Mouse (Mus musculus) midbrain, embryonic 15.5 days (tissue): ENCODE measurements around the gene Ly6g6f. TPM values are rescaled to one million over a fixed set of nuclear protein-coding genes. Genes with fewer than 3 reads are reported as not detected.
A peak's percentile ranks its signal among the peaks of the same experiment; 100 is the strongest.

ENCODE experiments used
- ATAC-seq: fragments of 200-750 bp; cut with Nextera tagmentation; replicated peaks from 2 replicates; pipeline ENCODE4 v1.8.0; 2017; ENCODE audit warnings: moderate TSS enrichment
- H3K27ac ChIP-seq: fragments of 300-500 bp; sonication (generic); 2 replicates; pipeline ENCODE4 v1.5.1; 2015; ENCODE audit warnings: mild to moderate bottlenecking, inconsistent platforms
- H3K27me3 ChIP-seq: fragments of 300-500 bp; sonication (generic); replicated peaks from 2 replicates; pipeline ENCODE4 v1.6.1; 2015; ENCODE audit warnings: inconsistent platforms
- H3K36me3 ChIP-seq: fragments of 300-500 bp; sonication (generic); replicated peaks from 2 replicates; pipeline ENCODE4 v1.6.1; 2015; ENCODE audit warnings: inconsistent platforms
- H3K4me1 ChIP-seq: fragments of 300-500 bp; sonication (generic); 2 replicates; pipeline ENCODE4 v1.6.1; 2015; ENCODE audit warnings: inconsistent platforms
- H3K4me2 ChIP-seq: fragments of 300-500 bp; sonication (generic); 2 replicates; pipeline ENCODE4 v1.6.1; 2015; ENCODE audit warnings: inconsistent platforms, mild to moderate bottlenecking, moderate library complexity
- H3K4me3 ChIP-seq: fragments of 300-500 bp; sonication (generic); 2 replicates; pipeline ENCODE4 v1.5.1; 2015; ENCODE audit warnings: mild to moderate bottlenecking, inconsistent platforms
- H3K9ac ChIP-seq: fragments of 300-500 bp; sonication (generic); 2 replicates; pipeline ENCODE4 v1.6.1; 2015; ENCODE audit warnings: mild to moderate bottlenecking, inconsistent platforms
- H3K9me3 ChIP-seq: fragments of 300-500 bp; sonication (generic); 2 replicates; pipeline ENCODE4 v1.6.1; 2016; ENCODE audit warnings: inconsistent platforms
- WGBS: fragments of 180-500 bp; shearing (Covaris S2); methylation state at CpG from one replicate; pipeline ENCODE4 v1.1.7; 2015; ENCODE audit warnings: mixed read lengths; 5-methylcytosine and 5-hydroxymethylcytosine counted together
- polyA plus RNA-seq: library from polyadenylated mRNA; unstranded; fragments of >200 nt; fragmentation: Nextera tagmentation; extraction: Ambion mirVana; gene quantifications from 2 replicates; pipeline ENCODE4 v1.2.1, GENCODE M21; 2015

Ly6g6f gene
- polyA plus RNA-seq, 1 experiment from 2014 or later: not detected

- Histone ChIP-seq H3K36me3 (no peaks in the 10 kb centered on the region; the same call in 1 of the 2 replicates), H3K27me3 (no peaks in the 10 kb centered on the region), H3K27ac (peak within 1 kb of the TSS; percentile 100), H3K9ac (peak within 1 kb of the TSS; percentile 94), H3K4me2 (peak within 1 kb of the TSS; percentile 67), H3K4me3 (peak within 1 kb of the TSS; percentile 73), H3K4me1 (peaks cover 15% of the 10 kb centered on the region), H3K9me3 (no peaks in the 10 kb centered on the region)
- ATAC-seq: peak; percentile 99
- WGBS: 3% methylated on average over 66 of the region's 67 CpGs
Observed at GRCm38 (mm10) chr17:35088825-35089644, 3.6 kb upstream of the Ly6g6f start, which contains the start of gene Abhd16a. Gene Abhd16a (plus strand): TSS chr17:35089263.

- WGBS: 51% methylated on average over 2 of the region's 2 CpGs
- Histone ChIP-seq H3K36me3 (no peaks in the 10 kb centered on the region; the same call in 1 of the 2 replicates), H3K9me3 (no peaks in the 10 kb centered on the region), H3K27me3 (no peaks in the 10 kb centered on the region), H3K4me3 (no peak overlapping the region), H3K9ac (no peak overlapping the region), H3K4me2 (no peak overlapping the region), H3K4me1 (peaks cover 15% of the 10 kb centered on the region), H3K27ac (no peak overlapping the region)
- no peak for ATAC-seq
Observed at GRCm38 (mm10) chr17:35088151-35088550, 2.7 kb upstream of the Ly6g6f start.

DNA sequence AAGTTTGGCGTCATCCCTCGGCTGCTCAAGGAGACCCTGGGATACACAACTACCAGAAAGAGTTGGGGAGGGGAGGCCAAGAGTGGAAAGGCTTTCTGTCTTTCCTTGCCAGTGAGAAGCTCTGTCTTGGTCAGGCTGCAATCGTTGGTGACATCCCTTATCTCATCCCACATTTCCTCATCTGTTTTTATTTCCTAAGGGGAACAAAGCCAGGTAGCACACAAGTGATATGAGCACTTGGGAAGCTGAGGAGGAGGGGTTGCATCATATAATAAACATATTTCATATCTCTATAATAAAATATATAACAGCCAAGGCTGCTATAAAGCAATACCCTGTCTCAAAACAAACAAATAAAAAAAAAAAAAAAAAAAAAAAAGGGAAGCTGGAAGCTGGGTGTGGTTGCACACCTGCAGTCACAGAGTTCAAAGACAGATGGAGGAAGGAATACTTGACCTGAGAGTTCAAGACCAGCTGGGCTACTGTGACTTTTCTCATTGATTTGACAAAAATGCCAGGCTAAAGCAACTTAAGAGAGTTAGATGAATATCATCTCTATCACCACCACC lies 1.4 kb downstream of the Ly6g6f start:
- H3K9ac ChIP-seq: no peak overlapping the region
- H3K27me3 ChIP-seq: no peaks in the 10 kb centered on the region
- no peak for ATAC-seq
- H3K4me2 ChIP-seq: no peak overlapping the region
- WGBS: 85% methylated on average over 3 of the region's 3 CpGs
- H3K9me3 ChIP-seq: no peaks in the 10 kb centered on the region
- H3K4me3 ChIP-seq: no peak overlapping the region
- H3K36me3 ChIP-seq: no peaks in the 10 kb centered on the region
- no peak overlapping the region for H3K27ac ChIP-seq
- H3K4me1 ChIP-seq: no peaks in the 10 kb centered on the region

GRCm38 (mm10) chr17:35082841-35083576 lies 2.4 kb downstream of the Ly6g6f start:
- ATAC-seq: no peak
- Histone ChIP-seq H3K27me3 (no peaks in the 10 kb centered on the region), H3K9me3 (no peaks in the 10 kb centered on the region), H3K9ac (no peak overlapping the region), H3K4me2 (no peak overlapping the region), H3K36me3 (no peaks in the 10 kb centered on the region), H3K4me1 (peaks cover under 1% of the 10 kb centered on the region; the same call in 1 of the 2 replicates), H3K27ac (no peak overlapping the region), H3K4me3 (no peak overlapping the region)
- WGBS: 83% methylated on average over 16 of the region's 16 CpGs

GRCm38 (mm10) chr17:35080710-35081109 lies 4.7 kb downstream of the Ly6g6f start:
- Histone ChIP-seq H3K4me3 (no peak overlapping the region), H3K27ac (no peak overlapping the region), H3K4me2 (no peak overlapping the region), H3K27me3 (no peaks in the 10 kb centered on the region), H3K9me3 (no peaks in the 10 kb centered on the region), H3K9ac (no peak overlapping the region), H3K4me1 (peaks cover 11% of the 10 kb centered on the region; the same call in 1 of the 2 replicates), H3K36me3 (no peaks in the 10 kb centered on the region)
- no peak for ATAC-seq
- WGBS: 87% methylated on average over 4 of the region's 4 CpGs

DNA sequence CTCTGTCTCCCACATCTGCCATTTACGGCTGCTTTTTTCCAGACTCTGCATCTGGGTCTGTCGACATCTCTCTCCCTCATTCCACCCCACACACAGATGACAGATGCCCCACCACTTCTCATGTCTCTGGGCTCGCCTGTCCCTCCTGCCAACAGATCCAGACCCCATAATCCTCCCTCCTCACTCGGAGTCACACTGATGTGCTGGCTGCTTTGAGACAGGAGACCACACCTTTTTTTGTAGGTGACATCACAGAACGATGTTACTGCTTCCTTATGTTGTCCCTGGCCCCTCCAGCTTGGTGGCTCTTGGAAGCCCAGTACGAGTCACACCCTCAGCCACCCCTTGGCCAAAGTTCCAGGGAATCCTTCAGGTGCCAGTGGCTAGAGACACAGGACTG lies 5.2 kb downstream of the Ly6g6f start:
- no peak overlapping the region for H3K4me2 ChIP-seq
- no peaks in the 10 kb centered on the region for H3K27me3 ChIP-seq
- no peak overlapping the region for H3K27ac ChIP-seq
- no peak overlapping the region for H3K9ac ChIP-seq
- no peak overlapping the region for H3K4me3 ChIP-seq
- H3K4me1 ChIP-seq: peaks cover 11% of the 10 kb centered on the region; the same call in 1 of the 2 replicates
- no peaks in the 10 kb centered on the region for H3K36me3 ChIP-seq
- H3K9me3 ChIP-seq: no peaks in the 10 kb centered on the region
- WGBS: 62% methylated on average over 6 of the region's 6 CpGs
- ATAC-seq: no peak

DNA sequence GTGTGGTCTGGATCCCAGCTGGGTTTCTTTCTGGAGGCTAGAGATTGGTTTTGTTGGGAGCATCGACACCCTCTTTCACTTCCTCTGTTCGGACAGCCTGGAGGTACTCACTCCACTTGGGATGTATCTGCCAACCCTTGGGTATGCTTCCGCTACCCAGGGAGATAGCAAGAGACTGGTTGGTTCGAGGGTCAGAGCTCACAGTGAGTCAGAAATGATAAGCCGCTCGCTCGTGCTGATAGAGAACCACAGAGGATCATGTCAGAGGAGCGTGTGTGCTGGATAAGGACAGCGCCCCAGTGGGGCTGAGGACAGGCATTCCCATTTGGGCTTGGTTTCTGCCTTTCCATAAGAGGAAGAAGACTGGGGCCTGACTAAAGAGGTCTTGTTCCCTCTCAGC lies 5.6 kb downstream of the Ly6g6f start:
- Histone ChIP-seq H3K27ac (no peak overlapping the region), H3K27me3 (no peaks in the 10 kb centered on the region), H3K36me3 (no peaks in the 10 kb centered on the region), H3K4me2 (no peak overlapping the region), H3K4me3 (no peak overlapping the region), H3K9me3 (no peaks in the 10 kb centered on the region), H3K4me1 (peaks cover 11% of the 10 kb centered on the region; the same call in 1 of the 2 replicates), H3K9ac (no peak overlapping the region)
- ATAC-seq: no peak
- WGBS: 72% methylated on average over 9 of the region's 9 CpGs

DNA sequence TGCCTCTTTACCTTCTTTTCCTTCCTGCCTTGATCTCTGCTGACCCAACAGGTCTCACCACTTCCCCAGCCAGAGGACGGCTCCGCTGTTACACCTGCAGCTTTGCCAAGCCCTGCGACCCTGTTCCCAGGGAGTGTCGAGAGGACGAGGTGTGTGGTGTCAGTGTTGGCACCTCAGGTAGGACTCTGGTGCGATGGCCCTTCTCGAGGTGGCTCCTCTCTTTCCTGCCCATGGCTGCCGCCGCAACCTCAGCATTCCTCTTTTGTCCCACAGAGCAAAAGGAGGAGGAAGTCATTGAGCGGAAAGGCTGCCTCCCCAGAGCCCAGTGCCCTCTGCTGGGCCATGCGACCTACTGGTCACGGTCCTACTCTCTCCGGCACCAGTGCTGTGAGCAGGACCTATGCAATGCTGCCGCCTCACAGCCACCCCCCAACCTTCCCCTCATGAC lies 7.6 kb downstream of the Ly6g6f start, which contains the start of gene Ly6g6d:
Ly6g6d (minus strand) TSS at position 280 of the 448 bp plus-strand sequence.
- H3K27me3 ChIP-seq: no peaks in the 10 kb centered on the region
- H3K4me2 ChIP-seq: peak within 1 kb of the TSS; percentile 43
- H3K9me3 ChIP-seq: no peaks in the 10 kb centered on the region
- peaks cover 11% of the 10 kb centered on the region; the same call in 1 of the 2 replicates for H3K4me1 ChIP-seq
- 0 out of 2 replicates have a peak, but pooled peaks have one; percentile 37 for ATAC-seq
- no peak within 1 kb of the TSS; the same call in 1 of the 2 replicates for H3K9ac ChIP-seq
- no peaks in the 10 kb centered on the region for H3K36me3 ChIP-seq
- no peak within 1 kb of the TSS for H3K27ac ChIP-seq
- WGBS: 9% methylated on average over 14 of the region's 14 CpGs
- peak within 1 kb of the TSS; percentile 21 for H3K4me3 ChIP-seq

DNA sequence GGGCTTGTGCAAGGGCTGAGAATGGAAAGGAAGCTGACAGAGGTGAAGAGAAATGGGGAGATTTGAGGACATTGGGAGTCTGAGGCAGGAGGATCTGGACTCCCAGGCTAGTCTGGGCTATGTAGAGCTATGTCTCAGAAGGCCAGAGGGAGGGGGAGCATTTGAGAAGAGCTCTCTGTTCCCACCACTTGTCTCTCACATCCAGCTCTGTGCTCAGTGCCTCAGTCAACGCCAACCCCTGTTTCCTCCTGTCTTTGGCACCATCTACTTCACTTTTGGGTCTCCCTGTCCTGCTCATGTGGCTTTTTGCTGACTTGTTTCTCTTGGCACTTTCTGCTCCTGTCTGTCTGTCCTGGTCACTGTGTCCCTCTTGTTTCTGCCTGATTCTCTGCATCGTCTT lies 8.1 kb downstream of the Ly6g6f start:
- WGBS: 41% methylated on average over 2 of the region's 2 CpGs
- no peaks in the 10 kb centered on the region for H3K9me3 ChIP-seq
- H3K4me2 ChIP-seq: peak overlapping the region; percentile 43; the same call in 1 of the 2 replicates
- H3K9ac ChIP-seq: no peak overlapping the region
- H3K4me3 ChIP-seq: peak overlapping the region; percentile 21; the same call in 1 of the 2 replicates
- H3K36me3 ChIP-seq: no peaks in the 10 kb centered on the region
- ATAC-seq: no peak
- peaks cover 11% of the 10 kb centered on the region; the same call in 1 of the 2 replicates for H3K4me1 ChIP-seq
- H3K27ac ChIP-seq: no peak overlapping the region
- H3K27me3 ChIP-seq: no peaks in the 10 kb centered on the region

DNA sequence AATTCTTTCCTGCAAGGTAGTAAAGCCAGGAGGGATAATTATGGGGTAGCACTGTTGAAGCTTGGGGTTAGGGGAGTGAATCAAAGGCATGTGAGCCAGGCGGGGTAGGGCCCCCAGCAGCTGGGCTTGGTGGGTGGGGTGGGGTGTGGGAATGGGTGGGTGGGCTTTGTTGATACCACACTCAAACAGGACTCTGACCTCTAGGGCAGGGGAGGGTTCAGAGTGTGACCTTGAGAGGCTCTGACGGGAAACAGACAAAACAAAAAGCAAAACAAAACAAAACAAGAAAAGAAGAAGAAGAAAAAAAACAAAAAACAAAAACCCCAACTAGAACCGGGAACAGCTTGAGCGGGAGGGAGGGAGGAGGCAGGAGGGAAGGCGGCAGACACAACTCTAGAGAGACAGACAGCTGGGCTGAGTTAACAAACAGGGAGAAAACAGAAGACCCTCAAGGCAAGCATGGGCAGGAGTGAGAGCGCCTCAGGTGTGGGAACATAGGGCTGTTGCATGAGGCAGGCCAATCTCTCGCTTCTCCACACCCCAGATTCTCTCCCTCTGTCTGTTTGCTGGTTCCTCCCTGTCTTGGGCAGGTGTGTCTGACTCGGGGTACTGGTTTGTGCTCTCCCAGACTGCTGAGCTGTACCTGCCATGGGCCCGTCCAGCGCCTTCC lies 8.8 kb downstream of the Ly6g6f start, which contains the start of gene Ly6g6e:
Ly6g6e (plus strand) TSS at position 396 of the 670 bp plus-strand sequence.
- Histone ChIP-seq H3K9ac (no peak within 1 kb of the TSS; the same call in 1 of the 2 replicates), H3K9me3 (no peaks in the 10 kb centered on the region), H3K4me3 (peak within 1 kb of the TSS; percentile 21), H3K36me3 (no peaks in the 10 kb centered on the region), H3K4me2 (peak within 1 kb of the TSS; percentile 43), H3K27me3 (no peaks in the 10 kb centered on the region), H3K4me1 (peaks cover 11% of the 10 kb centered on the region; the same call in 1 of the 2 replicates), H3K27ac (no peak within 1 kb of the TSS)
- no peak for ATAC-seq
- WGBS: 36% methylated on average over 10 of the region's 10 CpGs

DNA sequence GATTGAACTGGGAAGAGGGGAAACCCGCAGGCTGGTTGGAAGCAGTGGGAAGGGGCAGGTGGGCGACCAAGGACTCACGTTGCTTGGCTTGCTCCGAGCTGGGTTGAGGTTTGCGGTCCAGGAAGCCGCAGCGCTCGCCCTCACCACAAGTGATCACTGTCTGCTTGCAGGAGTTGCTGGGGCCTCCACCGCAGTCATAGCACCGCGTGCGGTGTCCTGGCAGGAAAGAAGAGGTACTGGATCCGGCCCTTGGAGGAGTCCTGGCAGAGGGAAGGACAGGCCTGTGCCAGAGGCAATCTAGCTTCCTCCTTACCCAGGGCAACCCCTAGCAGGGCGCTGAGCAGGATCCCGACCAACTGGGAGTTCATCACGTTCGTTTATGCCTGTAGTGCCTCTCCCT lies 11.3 kb downstream of the Ly6g6f start:
- peaks cover 11% of the 10 kb centered on the region; the same call in 1 of the 2 replicates for H3K4me1 ChIP-seq
- no peak overlapping the region for H3K9ac ChIP-seq
- ATAC-seq: no peak

More for the DNA sequence above, 11.3 kb downstream of the Ly6g6f start:
- H3K4me3 ChIP-seq: no peak overlapping the region
- H3K36me3 ChIP-seq: no peaks in the 10 kb centered on the region
- WGBS: 57% methylated on average over 17 of the region's 17 CpGs
- H3K4me2 ChIP-seq: no peak overlapping the region
- no peaks in the 10 kb centered on the region for H3K9me3 ChIP-seq
- H3K27ac ChIP-seq: no peak overlapping the region
- H3K27me3 ChIP-seq: no peaks in the 10 kb centered on the region
